Mouse (Mus musculus): ENCODE measurements around the gene Egfr. TPM values are rescaled to one million over a fixed set of nuclear protein-coding genes. Genes with fewer than 3 reads are reported as not detected.
A peak's percentile ranks its signal among the peaks of the same experiment; 100 is the strongest.

Gene Egfr
- total and polyA plus RNA-seq, 2 experiments from 2014 or later: 12.4 to 29.3 TPM

GRCm38 (mm10) chr11:16830531-16831227 is 78.7 kb downstream of the Egfr start:
- H3K9ac ChIP-seq (replicated peaks; ENCODE audit: low read length): no peak overlapping the region
- DNase-seq (ENCODE audit: low spot score) (no peak), ATAC-seq (no peak)
- no peak for TF ChIP-seq CTCF (IDR thresholded peaks at IDR 0.05; ENCODE audit: low read depth)
- H3K4me2 ChIP-seq (ENCODE audit: low read depth, low read length): no peak overlapping the region
- no peak overlapping the region; the same call in 1 of the 2 replicates for H3K27ac ChIP-seq
- WGBS: 59% methylated on average over 8 of the region's 8 CpGs
- peaks cover 4% of the 10 kb centered on the region; the same call in 1 of the 2 replicates for H3K4me1 ChIP-seq (ENCODE audit: insufficient read depth, low read length)
- no peaks in the 10 kb centered on the region for H3K9me3 ChIP-seq (ENCODE audit: low read length)
- H3K4me3 ChIP-seq (ENCODE audit: low read length): no peak overlapping the region
- no peaks in the 10 kb centered on the region for H3K36me3 ChIP-seq (ENCODE audit: insufficient read depth, low read length)
- H3K27me3 ChIP-seq (ENCODE audit: insufficient read depth, low read length): no peaks in the 10 kb centered on the region

- ATAC-seq (peak; percentile 95), DNase-seq (ENCODE audit: low spot score) (peak; percentile 80)
- Histone ChIP-seq H3K9ac (replicated peaks; ENCODE audit: low read length) (no peak overlapping the region), H3K4me3 (ENCODE audit: low read length) (no peak overlapping the region), H3K27ac (peak overlapping the region; percentile 79), H3K27me3 (ENCODE audit: insufficient read depth, low read length) (no peaks in the 10 kb centered on the region), H3K9me3 (ENCODE audit: low read length) (no peaks in the 10 kb centered on the region), H3K4me1 (ENCODE audit: insufficient read depth, low read length) (peaks cover 4% of the 10 kb centered on the region; the same call in 1 of the 2 replicates), H3K36me3 (ENCODE audit: insufficient read depth, low read length) (no peaks in the 10 kb centered on the region), H3K4me2 (ENCODE audit: low read depth, low read length) (peak overlapping the region; percentile 3; the same call in 1 of the 2 replicates)
- TF ChIP-seq CTCF (IDR thresholded peaks at IDR 0.05; ENCODE audit: low read depth): no peak
- WGBS: 44% methylated on average over 5 of the region's 5 CpGs
Observed at GRCm38 (mm10) chr11:16831974-16832464, 80.0 kb downstream of the Egfr start.

DNA sequence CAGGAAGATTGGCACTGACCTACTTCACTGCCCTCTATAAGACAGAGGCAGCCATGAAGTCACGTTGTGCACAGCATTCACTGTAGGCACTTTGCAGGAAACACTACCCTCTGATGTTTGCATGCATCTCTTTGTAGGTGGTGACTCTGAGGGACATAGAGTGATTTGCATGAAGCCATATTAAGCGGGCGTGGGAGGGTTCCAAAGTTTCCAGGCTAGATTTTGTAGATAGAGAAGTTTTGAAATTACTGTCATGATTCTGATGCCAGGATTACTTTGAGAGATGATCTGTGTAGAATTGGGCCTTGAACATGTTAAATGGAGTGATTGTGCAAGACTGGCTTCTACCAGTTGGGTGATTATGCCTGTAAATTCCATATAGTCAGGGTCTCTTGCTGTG is 86.8 kb downstream of the Egfr start:
- Histone ChIP-seq H3K4me3 (ENCODE audit: low read length) (no peak overlapping the region), H3K4me2 (ENCODE audit: low read depth, low read length) (no peak overlapping the region), H3K4me1 (ENCODE audit: insufficient read depth, low read length) (no peaks in the 10 kb centered on the region), H3K36me3 (ENCODE audit: insufficient read depth, low read length) (no peaks in the 10 kb centered on the region), H3K27ac (no peak overlapping the region), H3K9ac (replicated peaks; ENCODE audit: low read length) (no peak overlapping the region), H3K9me3 (ENCODE audit: low read length) (no peaks in the 10 kb centered on the region), H3K27me3 (ENCODE audit: insufficient read depth, low read length) (no peaks in the 10 kb centered on the region)
- ATAC-seq: no peak
- DNase-seq (ENCODE audit: low spot score): no peak
- no peak for TF ChIP-seq CTCF (IDR thresholded peaks at IDR 0.05; ENCODE audit: low read depth)
- WGBS: 87% methylated on average over 3 of the region's 3 CpGs

DNA sequence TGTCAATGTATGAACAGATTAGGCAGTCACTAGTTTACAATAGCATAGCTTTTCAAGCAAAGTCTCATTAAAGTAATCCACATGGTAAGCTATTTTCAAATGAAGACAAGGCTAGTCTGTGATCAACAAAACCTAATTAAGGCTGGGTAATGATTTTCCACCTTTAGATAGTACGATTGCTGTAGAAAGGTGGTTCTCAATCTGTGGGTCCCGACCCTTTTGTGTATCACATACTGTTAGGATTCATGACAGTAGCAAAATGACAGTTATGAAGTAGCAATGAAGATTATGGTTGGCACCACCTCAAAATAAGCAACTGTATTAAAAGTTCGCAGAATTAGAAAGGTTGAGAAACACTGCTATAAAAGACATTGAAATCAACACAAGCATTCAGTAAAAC is 90.9 kb downstream of the Egfr start:
- H3K27me3 ChIP-seq (ENCODE audit: insufficient read depth, low read length): no peaks in the 10 kb centered on the region
- ATAC-seq (no peak), DNase-seq (ENCODE audit: low spot score) (no peak)
- 93% methylated on average over 3 of the region's 3 CpGs for WGBS
- no peak for TF ChIP-seq CTCF (IDR thresholded peaks at IDR 0.05; ENCODE audit: low read depth)
- no peaks in the 10 kb centered on the region for H3K4me1 ChIP-seq (ENCODE audit: insufficient read depth, low read length)
- H3K27ac ChIP-seq: no peak overlapping the region
- H3K4me3 ChIP-seq (ENCODE audit: low read length): no peak overlapping the region
- no peaks in the 10 kb centered on the region for H3K9me3 ChIP-seq (ENCODE audit: low read length)
- H3K4me2 ChIP-seq (ENCODE audit: low read depth, low read length): no peak overlapping the region
- H3K9ac ChIP-seq (replicated peaks; ENCODE audit: low read length): no peak overlapping the region
- H3K36me3 ChIP-seq (ENCODE audit: insufficient read depth, low read length): no peaks in the 10 kb centered on the region

- H3K9ac ChIP-seq (replicated peaks; ENCODE audit: low read length): no peak overlapping the region
- no peak for DNase-seq (ENCODE audit: low spot score)
- no peaks in the 10 kb centered on the region for H3K27me3 ChIP-seq (ENCODE audit: insufficient read depth, low read length)
- H3K4me3 ChIP-seq (ENCODE audit: low read length): no peak overlapping the region
- H3K4me2 ChIP-seq (ENCODE audit: low read depth, low read length): no peak overlapping the region
- H3K9me3 ChIP-seq (ENCODE audit: low read length): no peaks in the 10 kb centered on the region
- no peak for ATAC-seq
- no peak overlapping the region for H3K27ac ChIP-seq
- WGBS: 71% methylated on average over 12 of the region's 12 CpGs
- no peaks in the 10 kb centered on the region for H3K4me1 ChIP-seq (ENCODE audit: insufficient read depth, low read length)
- TF ChIP-seq CTCF (IDR thresholded peaks at IDR 0.05; ENCODE audit: low read depth): no peak
- no peaks in the 10 kb centered on the region for H3K36me3 ChIP-seq (ENCODE audit: insufficient read depth, low read length)
Observed at GRCm38 (mm10) chr11:16843889-16844568, 92.0 kb downstream of the Egfr start.

DNA sequence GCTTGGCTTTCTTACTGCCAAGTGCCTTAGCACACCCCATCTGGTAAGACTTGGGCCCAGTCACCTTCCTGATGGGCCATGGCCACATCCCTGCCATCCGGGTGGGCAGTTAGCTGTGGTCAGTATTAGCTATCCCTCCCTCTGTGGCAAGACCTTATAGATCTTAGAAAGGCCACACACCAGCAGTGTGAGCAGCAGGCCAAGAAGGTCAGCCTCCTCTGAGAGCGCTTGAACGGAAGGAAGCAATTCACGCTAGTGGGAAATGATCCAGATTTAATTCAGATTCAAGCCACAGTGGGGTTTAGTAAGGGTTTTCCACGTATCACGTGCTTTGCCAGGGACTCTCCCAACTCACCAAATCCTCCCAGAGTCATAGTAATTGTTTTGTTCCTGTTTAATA is 96.9 kb downstream of the Egfr start:
- Histone ChIP-seq H3K4me1 (ENCODE audit: insufficient read depth, low read length) (no peaks in the 10 kb centered on the region), H3K27me3 (ENCODE audit: insufficient read depth, low read length) (no peaks in the 10 kb centered on the region), H3K9ac (replicated peaks; ENCODE audit: low read length) (no peak overlapping the region), H3K27ac (no peak overlapping the region), H3K4me2 (ENCODE audit: low read depth, low read length) (no peak overlapping the region), H3K9me3 (ENCODE audit: low read length) (no peaks in the 10 kb centered on the region), H3K4me3 (ENCODE audit: low read length) (no peak overlapping the region), H3K36me3 (ENCODE audit: insufficient read depth, low read length) (no peaks in the 10 kb centered on the region)
- WGBS: 49% methylated on average over 6 of the region's 6 CpGs
- TF ChIP-seq CTCF (IDR thresholded peaks at IDR 0.05; ENCODE audit: low read depth): no peak
- DNase-seq (ENCODE audit: low spot score) (no peak), ATAC-seq (no peak)

DNA sequence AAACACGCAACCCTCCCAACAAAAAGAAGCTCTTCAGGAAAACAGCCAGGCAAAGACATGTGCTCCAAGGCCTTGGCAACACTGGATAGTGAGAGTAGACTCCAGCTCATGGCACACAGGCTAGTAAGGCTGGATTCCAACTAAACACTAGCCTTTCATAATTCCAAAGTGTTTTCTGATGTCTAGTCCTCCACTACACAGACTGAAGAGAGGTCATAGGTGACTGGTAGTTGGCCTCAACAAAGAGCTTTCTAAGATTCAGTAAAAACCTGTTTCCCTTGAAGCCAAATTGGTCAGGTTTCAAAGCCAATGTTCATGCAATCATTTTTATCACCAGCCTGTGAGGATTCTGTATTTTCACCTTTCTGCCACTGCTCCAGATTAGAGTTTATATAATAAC is 99.4 kb downstream of the Egfr start:
- no peaks in the 10 kb centered on the region for H3K27me3 ChIP-seq (ENCODE audit: insufficient read depth, low read length)
- no peaks in the 10 kb centered on the region for H3K4me1 ChIP-seq (ENCODE audit: insufficient read depth, low read length)
- H3K9ac ChIP-seq (replicated peaks; ENCODE audit: low read length): no peak overlapping the region
- TF ChIP-seq CTCF (IDR thresholded peaks at IDR 0.05; ENCODE audit: low read depth): no peak
- WGBS: 100% methylated on average over 1 of the region's 1 CpGs
- H3K4me3 ChIP-seq (ENCODE audit: low read length): no peak overlapping the region
- no peak overlapping the region for H3K27ac ChIP-seq
- H3K4me2 ChIP-seq (ENCODE audit: low read depth, low read length): no peak overlapping the region
- ATAC-seq (no peak), DNase-seq (ENCODE audit: low spot score) (no peak)
- H3K36me3 ChIP-seq (ENCODE audit: insufficient read depth, low read length): no peaks in the 10 kb centered on the region
- H3K9me3 ChIP-seq (ENCODE audit: low read length): no peaks in the 10 kb centered on the region

Measured in hindbrain, postnatal 0 days (tissue).